Mouse (Mus musculus) retina, postnatal 1 day (tissue): ENCODE results near the gene Fdx1l.
"Not testable (repeated sequence)": the region's sequence is repeated elsewhere in the genome, so short reads cannot be mapped to it uniquely, and the experiment has no call there.

Source experiments
- DNase-seq: peaks from one replicate; pipeline ENCODE4 v3.0.0-alpha.2; 2012

Gene Fdx1l

GRCm38 (mm10) chr9:21067006-21067684, 6.3 kb downstream of the Fdx1l start, which contains the start of gene Zglp1:
Gene Zglp1, minus strand, starts transcription at chr9:21067093.
- no peak for DNase-seq

GRCm38 (mm10) chr9:21062928-21063327, 10.5 kb downstream of the Fdx1l start:
- no peak for DNase-seq

- DNase-seq: no peak
Measured at GRCm38 (mm10) chr9:21051578-21051977, 21.8 kb downstream of the Fdx1l start.

- DNase-seq: no peak
Measured at GRCm38 (mm10) chr9:21045235-21045634, 28.2 kb downstream of the Fdx1l start.

GRCm38 (mm10) chr9:21044785-21045184, 28.6 kb downstream of the Fdx1l start:
- not testable (repeated sequence) for DNase-seq

GRCm38 (mm10) chr9:21043563-21043962, 29.9 kb downstream of the Fdx1l start:
- DNase-seq: no peak

GRCm38 (mm10) chr9:21041308-21041707, 32.1 kb downstream of the Fdx1l start:
- DNase-seq: no peak

GRCm38 (mm10) chr9:21039779-21040178, 33.6 kb downstream of the Fdx1l start:
- DNase-seq: no peak

- peak; percentile 87 for DNase-seq
Measured at GRCm38 (mm10) chr9:21037481-21037891, 35.9 kb downstream of the Fdx1l start.

- DNase-seq: no peak
Measured at GRCm38 (mm10) chr9:21036666-21037065, 36.7 kb downstream of the Fdx1l start.

GRCm38 (mm10) chr9:21036161-21036560, 37.3 kb downstream of the Fdx1l start:
- no peak for DNase-seq

GRCm38 (mm10) chr9:21035586-21035985, 37.8 kb downstream of the Fdx1l start:
- no peak for DNase-seq

- peak; percentile 53 for DNase-seq
Measured at GRCm38 (mm10) chr9:21034481-21035085, 38.8 kb downstream of the Fdx1l start.

GRCm38 (mm10) chr9:21033136-21033535, 40.3 kb downstream of the Fdx1l start:
- DNase-seq: peak; percentile 90

- no peak for DNase-seq
Measured at GRCm38 (mm10) chr9:21032491-21032890, 40.9 kb downstream of the Fdx1l start.

- no peak for DNase-seq
Measured at GRCm38 (mm10) chr9:21031896-21032351, 41.5 kb downstream of the Fdx1l start, which contains the start of gene Icam5. Gene Icam5, plus strand, starts transcription at chr9:21032073.

GRCm38 (mm10) chr9:21031251-21031895, 42.0 kb downstream of the Fdx1l start:
- DNase-seq: peak; percentile 72

GRCm38 (mm10) chr9:21030781-21031250, 42.6 kb downstream of the Fdx1l start:
- DNase-seq: peak; percentile 94

GRCm38 (mm10) chr9:21030055-21030600, 43.3 kb downstream of the Fdx1l start:
- no peak for DNase-seq

GRCm38 (mm10) chr9:21029291-21030054, 43.9 kb downstream of the Fdx1l start, which contains the start of gene Icam4:
Gene Icam4, plus strand, starts transcription at chr9:21029373.
- peak; percentile 87 for DNase-seq

GRCm38 (mm10) chr9:21028560-21029110, 44.8 kb downstream of the Fdx1l start:
- DNase-seq: no peak

GRCm38 (mm10) chr9:21027774-21028290, 45.6 kb downstream of the Fdx1l start:
- DNase-seq: peak; percentile 49
